Mouse (Mus musculus): ENCODE measurements around the gene Emid1.

Emid1 gene

GRCm38 (mm10) chr11:5151680-5152337 is at the start of gene Emid1:
Emid1 (minus strand) TSS chr11:5152257.
- peak; percentile 40 to 46 for DNase-seq

- DNase-seq: no peak
Measured at GRCm38 (mm10) chr11:5199879-5200278, 47.8 kb upstream of the Emid1 start.

- DNase-seq: no peak
Measured at GRCm38 (mm10) chr11:5197068-5197467, 45.0 kb upstream of the Emid1 start.

GRCm38 (mm10) chr11:5196583-5196982 is 44.5 kb upstream of the Emid1 start:
- no peak for DNase-seq

- DNase-seq: no peak
Measured at GRCm38 (mm10) chr11:5193576-5193881, 41.5 kb upstream of the Emid1 start.

- no peak for DNase-seq
Measured at GRCm38 (mm10) chr11:5192840-5193575, 41.0 kb upstream of the Emid1 start.

- DNase-seq: no peak
Measured at GRCm38 (mm10) chr11:5192084-5192516, 40.0 kb upstream of the Emid1 start.

- no peak for DNase-seq
Measured at GRCm38 (mm10) chr11:5189239-5189933, 37.3 kb upstream of the Emid1 start.

GRCm38 (mm10) chr11:5188170-5188569 is 36.1 kb upstream of the Emid1 start:
- no peak for DNase-seq

GRCm38 (mm10) chr11:5184832-5185231 is 32.8 kb upstream of the Emid1 start:
- no peak for DNase-seq

GRCm38 (mm10) chr11:5184250-5184649 is 32.2 kb upstream of the Emid1 start:
- DNase-seq: no peak

- DNase-seq: no peak
Measured at GRCm38 (mm10) chr11:5182870-5183269, 30.8 kb upstream of the Emid1 start.

- peak; percentile 96 for DNase-seq
Measured at GRCm38 (mm10) chr11:5181850-5182404, 29.9 kb upstream of the Emid1 start.

- DNase-seq: no peak
Measured at GRCm38 (mm10) chr11:5179391-5179790, 27.3 kb upstream of the Emid1 start.

GRCm38 (mm10) chr11:5177171-5177570 is 25.1 kb upstream of the Emid1 start:
- DNase-seq: peak; percentile 72 to 74

GRCm38 (mm10) chr11:5176685-5177084 is 24.6 kb upstream of the Emid1 start:
- DNase-seq: peak; percentile 50 to 52

- no peak for DNase-seq
Measured at GRCm38 (mm10) chr11:5175866-5176265, 23.8 kb upstream of the Emid1 start.

GRCm38 (mm10) chr11:5175141-5175540 is 23.1 kb upstream of the Emid1 start:
- DNase-seq: no peak

- DNase-seq: no peak
Measured at GRCm38 (mm10) chr11:5172861-5173260, 20.8 kb upstream of the Emid1 start.

GRCm38 (mm10) chr11:5167311-5167710 is 15.3 kb upstream of the Emid1 start:
- no peak for DNase-seq

- no peak for DNase-seq
Measured at GRCm38 (mm10) chr11:5165471-5165916, 13.4 kb upstream of the Emid1 start.

- no peak for DNase-seq
Measured at GRCm38 (mm10) chr11:5164310-5164709, 12.3 kb upstream of the Emid1 start.

GRCm38 (mm10) chr11:5163421-5163820 is 11.4 kb upstream of the Emid1 start:
- DNase-seq: no peak
